Mouse (Mus musculus) myocyte (in vitro differentiated cells): ENCODE results near the gene Rccd1. TPM values are rescaled to one million over a fixed set of nuclear protein-coding genes. Genes with fewer than 3 reads are reported as not detected.

Experiments
- H3K27me3 ChIP-seq: one replicate; pipeline ENCODE4 v1.6.1; 2011; ENCODE audit not compliant: control insufficient read depth, insufficient read depth, insufficient read length
- H3K36me3 ChIP-seq: one replicate; pipeline ENCODE4 v1.6.1; 2011; ENCODE audit not compliant: control insufficient read depth, insufficient read depth
- H3K4me2 ChIP-seq: one replicate; pipeline ENCODE4 v1.6.1; 2011; ENCODE audit warnings: low read depth, control low read depth
- H3K4me3 ChIP-seq: one replicate; pipeline ENCODE4 v1.5.1; 2011; ENCODE audit warnings: mild to moderate bottlenecking, control low read depth, moderate library complexity
- H3K79me2 ChIP-seq: one replicate; pipeline ENCODE4 v1.6.1; 2011; ENCODE audit not compliant: control insufficient read depth, insufficient read depth
- H3ac ChIP-seq: one replicate; pipeline ENCODE4 v1.6.1; 2011; ENCODE audit not compliant: control insufficient read depth, insufficient read length
- CEBPB ChIP-seq: IDR thresholded peaks from 2 replicates; pipeline ENCODE4 v1.6.1; 2011; ENCODE audit warnings: mild to moderate bottlenecking, moderate library complexity; ENCODE audit not compliant: poor library complexity, insufficient read depth, severe bottlenecking
- E2F4 ChIP-seq: IDR thresholded peaks from one replicate; pipeline ENCODE4 v1.6.1; 2011; ENCODE audit warnings: mild to moderate bottlenecking, control low read depth, moderate library complexity; ENCODE audit not compliant: insufficient read depth
- MAX ChIP-seq: IDR thresholded peaks from one replicate; pipeline ENCODE4 v1.6.1; 2011; ENCODE audit warnings: low read depth, mild to moderate bottlenecking, control low read depth
- MYOD1 ChIP-seq, 3 experiments: IDR thresholded peaks; one replicate each; pipeline ENCODE4 v1.6.1; 2011; ENCODE audit warnings: control low read depth in 2 of 3, low read depth in 2 of 3, mild to moderate bottlenecking in 2 of 3, moderate library complexity in 1 of 3; ENCODE audit not compliant: insufficient read length in 2 of 3, control insufficient read depth in 1 of 3
- MYOG ChIP-seq, 3 experiments: IDR thresholded peaks; one replicate each; pipeline ENCODE4 v1.6.1; 2011; ENCODE audit warnings: control low read depth in 2 of 3, low read depth in 2 of 3, mild to moderate bottlenecking in 2 of 3; ENCODE audit not compliant: insufficient read length in 2 of 3, control insufficient read depth in 1 of 3, insufficient read depth in 1 of 3
- POLR2A ChIP-seq: IDR thresholded peaks from one replicate; pipeline ENCODE4 v1.6.1; 2011; ENCODE audit warnings: low read depth, mild to moderate bottlenecking, control low read depth, moderate library complexity; ENCODE audit not compliant: insufficient read length
- POLR2AphosphoS2 ChIP-seq: IDR thresholded peaks from one replicate; pipeline ENCODE4 v1.6.1; 2011; ENCODE audit warnings: low read depth, control low read depth; ENCODE audit not compliant: insufficient read length
- REST ChIP-seq: IDR thresholded peaks from one replicate; pipeline ENCODE4 v1.6.1; 2011; ENCODE audit warnings: mild to moderate bottlenecking, control low read depth, moderate library complexity; ENCODE audit not compliant: insufficient read depth, insufficient read length
- SRF ChIP-seq: IDR thresholded peaks from one replicate; pipeline ENCODE4 v1.6.1; 2011; ENCODE audit warnings: low read depth; ENCODE audit not compliant: control insufficient read depth, insufficient read length
- TCF12 ChIP-seq: IDR thresholded peaks from one replicate; pipeline ENCODE4 v1.6.1; 2011; ENCODE audit warnings: mild to moderate bottlenecking, control low read depth; ENCODE audit not compliant: poor library complexity, insufficient read depth, severe bottlenecking
- TCF3 ChIP-seq: IDR thresholded peaks from one replicate; pipeline ENCODE4 v1.6.1; 2011; ENCODE audit warnings: low read depth, control low read depth; ENCODE audit not compliant: insufficient read length
- USF1 ChIP-seq: IDR thresholded peaks from one replicate; pipeline ENCODE4 v1.6.1; 2011; ENCODE audit warnings: low read depth, mild to moderate bottlenecking, control low read depth, moderate library complexity
- polyA plus RNA-seq: library from polyadenylated mRNA; unstranded; fragments of >200 nt; fragmentation: generic; extraction: Trizol; gene quantifications from one replicate; pipeline ENCODE4 v1.2.1, GENCODE M21; 2012; ENCODE audit warnings: missing spikeins

Gene Rccd1
- polyA plus RNA-seq, 1 experiment, result 8.4 TPM

GRCm38 (mm10) chr7:80257706-80258105 is 66.5 kb downstream of the Rccd1 start:
- TF ChIP-seq CEBPB (no peak), SRF (no peak), MYOG (IDR thresholded peaks at IDR 0.05; ENCODE audit: control insufficient read depth in 1 of 3, insufficient read depth in 1 of 3, insufficient read length in 2 of 3, low read depth in 2 of 3) (no peak), MAX (no peak), E2F4 (no peak), TCF12 (no peak), POLR2AphosphoS2 (no peak), REST (no peak)
- Histone ChIP-seq H3K79me2 (peaks cover 14% of the 10 kb centered on the region), H3ac (no peak overlapping the region), H3K4me3 (no peak overlapping the region), H3K4me2 (no peak overlapping the region), H3K36me3 (no peaks in the 10 kb centered on the region), H3K27me3 (no peaks in the 10 kb centered on the region)

GRCm38 (mm10) chr7:80255981-80256380 is 68.3 kb downstream of the Rccd1 start:
- Histone ChIP-seq H3K36me3 (no peaks in the 10 kb centered on the region), H3K79me2 (no peaks in the 10 kb centered on the region), H3K4me3 (no peak overlapping the region), H3K27me3 (no peaks in the 10 kb centered on the region), H3ac (no peak overlapping the region), H3K4me2 (no peak overlapping the region)
- TF ChIP-seq TCF3 (no peak), MYOD1 (IDR thresholded peaks at IDR 0.05; ENCODE audit: control insufficient read depth in 1 of 3, insufficient read length in 2 of 3, low read depth in 2 of 3) (no peak), SRF (no peak), REST (no peak), USF1 (no peak), POLR2AphosphoS2 (no peak), MYOG (IDR thresholded peaks at IDR 0.05; ENCODE audit: control insufficient read depth in 1 of 3, insufficient read depth in 1 of 3, insufficient read length in 2 of 3, low read depth in 2 of 3) (no peak), POLR2A (no peak), MAX (no peak), CEBPB (no peak), E2F4 (no peak)

GRCm38 (mm10) chr7:80252886-80253285 is 71.4 kb downstream of the Rccd1 start:
- no peak overlapping the region for H3ac ChIP-seq
- no peaks in the 10 kb centered on the region for H3K36me3 ChIP-seq
- no peak overlapping the region for H3K4me3 ChIP-seq
- no peaks in the 10 kb centered on the region for H3K79me2 ChIP-seq
- no peak overlapping the region for H3K4me2 ChIP-seq
- H3K27me3 ChIP-seq, result no peaks in the 10 kb centered on the region
- TF ChIP-seq POLR2AphosphoS2 (no peak), MYOD1 (IDR thresholded peaks at IDR 0.05; ENCODE audit: control insufficient read depth in 1 of 3, insufficient read length in 2 of 3, low read depth in 2 of 3) (no peak), MYOG (IDR thresholded peaks at IDR 0.05; ENCODE audit: control insufficient read depth in 1 of 3, insufficient read depth in 1 of 3, insufficient read length in 2 of 3, low read depth in 2 of 3) (no peak), TCF3 (no peak), POLR2A (no peak), MAX (no peak)

- Histone ChIP-seq H3K79me2 (no peaks in the 10 kb centered on the region), H3ac (no peak overlapping the region), H3K4me3 (no peak overlapping the region), H3K27me3 (no peaks in the 10 kb centered on the region), H3K4me2 (no peak overlapping the region), H3K36me3 (no peaks in the 10 kb centered on the region)
- TF ChIP-seq TCF12 (no peak), POLR2A (no peak), CEBPB (no peak), TCF3 (no peak), POLR2AphosphoS2 (no peak), E2F4 (no peak), MAX (no peak), USF1 (no peak), MYOD1 (IDR thresholded peaks at IDR 0.05; ENCODE audit: control insufficient read depth in 1 of 3, insufficient read length in 2 of 3, low read depth in 2 of 3) (no peak), SRF (no peak), MYOG (IDR thresholded peaks at IDR 0.05; ENCODE audit: control insufficient read depth in 1 of 3, insufficient read depth in 1 of 3, insufficient read length in 2 of 3, low read depth in 2 of 3) (no peak), REST (no peak)
These were observed 71.8 kb downstream of the Rccd1 start for GRCm38 (mm10) chr7:80252437-80252836.

- H3K79me2 ChIP-seq, result no peaks in the 10 kb centered on the region
- peak overlapping the region; percentile 31 for H3K4me3 ChIP-seq
- no peak for TF ChIP-seq CEBPB
- TF ChIP-seq TCF3, result no peak
- no peak for TF ChIP-seq SRF
- TF ChIP-seq POLR2A, result no peak
- no peak for TF ChIP-seq E2F4
- no peak for TF ChIP-seq MYOD1 (IDR thresholded peaks at IDR 0.05; ENCODE audit: control insufficient read depth in 1 of 3, insufficient read length in 2 of 3, low read depth in 2 of 3)
- TF ChIP-seq POLR2AphosphoS2, result no peak
- TF ChIP-seq USF1, result no peak
- TF ChIP-seq TCF12, result no peak
- no peak for TF ChIP-seq MYOG (IDR thresholded peaks at IDR 0.05; ENCODE audit: control insufficient read depth in 1 of 3, insufficient read depth in 1 of 3, insufficient read length in 2 of 3, low read depth in 2 of 3)
- TF ChIP-seq REST, result no peak
- no peak for TF ChIP-seq MAX
- H3K4me2 ChIP-seq, result peak overlapping the region; percentile 70
- H3K27me3 ChIP-seq, result no peaks in the 10 kb centered on the region
- peak overlapping the region; percentile 22 for H3ac ChIP-seq
- no peaks in the 10 kb centered on the region for H3K36me3 ChIP-seq
These were observed 77.4 kb downstream of the Rccd1 start for GRCm38 (mm10) chr7:80246859-80247258.
